Mouse (Mus musculus) hindbrain, embryonic 14.5 days (tissue): ENCODE measurements around the gene Map2k5. TPM values are rescaled to one million over a fixed set of nuclear protein-coding genes. Genes with fewer than 3 reads are reported as not detected.

Experiments
- ATAC-seq: fragments of 200-750 bp; cut with Nextera tagmentation; 2 replicates; pipeline ENCODE4 v1.8.0; 2017; ENCODE audit warnings: moderate number of reproducible peaks, mild to moderate bottlenecking, moderate TSS enrichment, moderate library complexity; ENCODE audit not compliant: low FRiP score
- DNase-seq: peaks from one replicate; pipeline ENCODE4 v3.0.0-alpha.2; 2015; ENCODE audit warnings: low spot score
- H3K27ac ChIP-seq: fragments of 300-500 bp; sonication (generic); 2 replicates; pipeline ENCODE4 v1.5.1; 2014; ENCODE audit warnings: mild to moderate bottlenecking, moderate library complexity
- H3K27me3 ChIP-seq: fragments of 300-500 bp; sonication (generic); 2 replicates; pipeline ENCODE4 v1.6.1; 2014; ENCODE audit warnings: mild to moderate bottlenecking, low read length, mixed read lengths; ENCODE audit not compliant: control insufficient read depth, insufficient read depth
- H3K36me3 ChIP-seq: fragments of 300-500 bp; sonication (generic); replicated peaks from 2 replicates; pipeline ENCODE4 v1.6.1; 2014; ENCODE audit not compliant: control insufficient read depth, insufficient read depth
- H3K4me1 ChIP-seq: fragments of 300-500 bp; sonication (generic); replicated peaks from 2 replicates; pipeline ENCODE4 v1.6.1; 2014; ENCODE audit warnings: antibody characterized with exemption, low read length, mixed read lengths; ENCODE audit not compliant: control insufficient read depth, insufficient read depth
- H3K4me2 ChIP-seq: fragments of 300-500 bp; sonication (generic); replicated peaks from 2 replicates; pipeline ENCODE4 v1.6.1; 2014; ENCODE audit warnings: mild to moderate bottlenecking, moderate library complexity
- H3K4me3 ChIP-seq: fragments of 300-500 bp; sonication (generic); replicated peaks from 2 replicates; pipeline ENCODE4 v1.5.1; 2014; ENCODE audit warnings: mild to moderate bottlenecking, low read length
- H3K9ac ChIP-seq: fragments of 300-500 bp; sonication (generic); 2 replicates; pipeline ENCODE4 v1.6.1; 2014
- H3K9me3 ChIP-seq: fragments of 300-500 bp; sonication (generic); 2 replicates; pipeline ENCODE4 v1.6.1; 2016; ENCODE audit warnings: low read length; ENCODE audit not compliant: control insufficient read depth
- WGBS: fragments of 180-500 bp; shearing (Covaris S2); extraction: QIAGEN DNeasy Blood & Tissue Kit; methylation state at CpG from one replicate; pipeline ENCODE4 v1.1.7; 2014; 5-methylcytosine and 5-hydroxymethylcytosine counted together
- polyA plus RNA-seq: library from polyadenylated mRNA; unstranded; fragments of >200 nt; fragmentation: Nextera tagmentation; extraction: Ambion mirVana; gene quantifications from 2 replicates; pipeline ENCODE4 v1.2.1, GENCODE M21; 2014

Map2k5 gene
- polyA plus RNA-seq, 1 experiment from 2014 or later, result 35.9 TPM

DNA sequence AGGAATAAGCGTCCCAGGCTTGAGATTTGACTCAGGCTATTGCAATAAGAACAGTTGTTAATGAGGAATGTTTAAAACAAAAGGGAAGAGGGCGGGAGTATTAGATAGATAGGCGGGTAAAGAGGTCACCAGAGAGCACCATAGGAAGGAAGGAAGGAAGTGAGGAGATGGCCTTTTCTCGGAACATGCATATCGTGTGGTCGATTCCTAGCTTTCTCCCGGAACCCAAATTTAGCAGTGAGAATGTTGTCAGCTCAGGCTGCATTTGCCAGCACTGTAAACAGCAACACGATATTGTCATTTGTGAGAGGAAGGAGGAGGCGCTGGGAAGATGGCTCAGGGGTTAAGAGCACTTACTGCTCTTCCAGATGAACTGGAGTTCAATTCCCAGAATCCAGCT is 253.2 kb downstream of the Map2k5 start:
- no peaks in the 10 kb centered on the region for H3K27me3 ChIP-seq
- no peaks in the 10 kb centered on the region for H3K36me3 ChIP-seq
- H3K4me2 ChIP-seq, result no peak overlapping the region
- ATAC-seq (no peak), DNase-seq (no peak)
- H3K9ac ChIP-seq, result no peak overlapping the region
- no peak overlapping the region for H3K4me3 ChIP-seq
- 54% methylated on average over 9 of the region's 9 CpGs for WGBS
- H3K9me3 ChIP-seq, result no peaks in the 10 kb centered on the region
- H3K4me1 ChIP-seq, result 0 out of 2 replicates have a peak, but pooled peaks cover 4% of the 10 kb centered on the region
- H3K27ac ChIP-seq, result no peak overlapping the region

DNA sequence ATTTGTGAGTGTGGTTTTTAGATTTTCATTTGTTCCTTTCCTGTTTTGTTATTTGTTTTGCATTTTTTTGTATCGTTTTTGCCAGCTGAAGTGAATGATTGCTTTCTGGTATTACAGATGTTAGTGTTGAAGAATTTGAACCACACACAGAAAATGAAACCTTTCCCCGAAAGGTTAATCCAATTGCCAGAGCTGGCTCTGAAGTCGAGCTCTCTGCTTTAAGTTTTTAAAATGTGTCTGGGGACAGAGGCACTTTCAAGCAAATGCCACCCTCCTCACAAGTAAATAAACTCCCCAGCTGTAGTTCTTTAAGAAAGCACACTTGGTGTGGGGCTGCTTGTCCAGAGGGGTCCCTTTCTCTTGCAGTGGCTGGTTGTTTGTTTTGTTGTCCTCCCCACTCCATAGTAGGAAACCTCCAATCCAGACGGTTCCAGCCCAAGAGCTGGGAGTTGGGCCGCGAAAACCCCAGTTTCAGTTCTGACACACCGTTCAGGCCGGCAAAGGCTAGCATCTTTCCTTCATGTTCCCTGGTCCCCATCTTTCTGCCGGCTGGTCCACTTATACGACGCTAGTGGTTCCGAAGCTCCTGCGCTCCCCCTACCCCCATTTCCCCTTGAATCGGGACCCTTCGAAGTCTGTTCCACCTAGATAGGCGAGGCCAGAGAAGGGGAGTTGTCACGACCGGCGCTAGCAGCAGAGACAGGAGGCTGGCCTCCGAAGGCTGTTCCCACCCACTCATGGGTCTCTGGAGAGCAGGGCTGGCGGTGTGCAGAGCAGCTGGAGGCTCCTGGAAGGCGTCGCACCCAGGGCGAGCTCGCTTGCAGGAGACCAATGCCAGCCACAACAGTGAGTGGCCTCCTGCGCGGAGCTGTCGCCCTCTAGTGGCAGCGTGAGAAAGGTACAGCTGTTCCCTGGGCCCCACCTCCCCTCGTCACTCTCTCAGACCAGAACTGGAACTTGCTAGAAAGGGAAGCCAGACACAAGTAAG is 254.0 kb downstream of the Map2k5 start:
- DNase-seq (peak; percentile 90), ATAC-seq (peak; percentile 94)
- Histone ChIP-seq H3K4me1 (0 out of 2 replicates have a peak, but pooled peaks cover 4% of the 10 kb centered on the region), H3K9me3 (no peaks in the 10 kb centered on the region), H3K36me3 (no peaks in the 10 kb centered on the region), H3K9ac (peak overlapping the region; percentile 59), H3K4me2 (peak overlapping the region; percentile 84), H3K27me3 (no peaks in the 10 kb centered on the region), H3K27ac (0 out of 2 replicates have a peak overlapping the region, but pooled peaks have one; percentile 14), H3K4me3 (peak overlapping the region; percentile 36)
- 7% methylated on average over 30 of the region's 30 CpGs for WGBS

DNA sequence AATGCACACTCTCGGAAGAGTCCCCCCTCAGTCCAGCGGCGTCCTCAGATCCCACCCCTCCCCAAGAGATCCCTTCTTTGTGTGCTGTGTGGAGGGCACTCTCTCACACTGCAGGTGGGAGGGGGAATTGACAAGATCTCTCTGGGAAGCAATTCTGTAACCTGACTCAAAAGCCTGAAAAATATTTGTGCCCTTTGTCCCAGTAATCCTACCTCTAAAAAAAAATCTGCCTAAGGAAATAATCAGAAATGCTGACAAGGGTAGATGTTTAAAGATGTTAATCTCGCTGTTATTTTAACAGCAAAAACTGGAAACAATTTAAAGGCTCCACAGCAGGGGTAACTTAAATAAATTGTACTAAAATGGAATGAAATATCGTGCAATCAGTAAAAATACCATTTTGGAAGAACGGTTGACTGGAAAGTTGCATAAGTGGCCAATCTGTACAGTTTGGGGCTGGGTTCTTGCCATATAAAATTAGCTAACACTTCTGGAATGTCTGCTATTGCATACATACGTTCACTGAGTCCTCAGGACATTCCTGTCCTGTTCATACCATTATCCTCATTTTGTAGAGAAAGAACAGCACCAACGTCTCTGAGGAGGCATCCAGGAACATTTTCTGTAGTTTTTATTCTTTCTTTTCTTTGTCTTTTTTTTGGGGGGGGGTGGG is 255.4 kb downstream of the Map2k5 start:
- Histone ChIP-seq H3K36me3 (no peaks in the 10 kb centered on the region), H3K27me3 (no peaks in the 10 kb centered on the region), H3K9me3 (no peaks in the 10 kb centered on the region), H3K9ac (no peak overlapping the region), H3K4me1 (0 out of 2 replicates have a peak, but pooled peaks cover 4% of the 10 kb centered on the region), H3K27ac (no peak overlapping the region), H3K4me3 (no peak overlapping the region), H3K4me2 (no peak overlapping the region)
- DNase-seq (no peak), ATAC-seq (no peak)
- WGBS, result 52% methylated on average over 8 of the region's 8 CpGs

DNA sequence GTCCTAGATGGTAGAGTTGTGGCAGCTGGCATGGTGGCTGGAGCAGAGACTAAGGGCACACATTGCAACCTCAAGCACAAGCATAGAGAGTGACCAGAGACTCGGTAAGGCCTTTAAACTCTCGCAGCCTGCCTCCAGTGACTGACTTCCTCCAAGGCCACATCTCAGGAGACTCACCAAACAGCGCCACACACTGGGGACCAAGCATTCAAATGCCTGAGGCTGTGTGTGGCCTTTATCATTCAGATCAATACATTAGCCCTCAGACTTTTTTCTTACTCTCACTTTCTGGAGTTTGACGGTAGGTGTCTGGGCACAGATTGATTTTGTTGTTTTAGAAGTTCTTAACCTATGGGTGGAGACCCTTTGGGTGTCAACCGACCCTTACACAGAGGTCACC is 259.3 kb downstream of the Map2k5 start:
- no peak for ATAC-seq

More for the DNA sequence above, 259.3 kb downstream of the Map2k5 start:
- Histone ChIP-seq H3K27ac (no peak overlapping the region), H3K9me3 (no peaks in the 10 kb centered on the region), H3K4me2 (no peak overlapping the region), H3K4me1 (no peaks in the 10 kb centered on the region), H3K27me3 (no peaks in the 10 kb centered on the region), H3K36me3 (no peaks in the 10 kb centered on the region), H3K9ac (no peak overlapping the region), H3K4me3 (no peak overlapping the region)
- no peak for DNase-seq
- 63% methylated on average over 5 of the region's 5 CpGs for WGBS

Other genes with a start within 250 kb of the Map2k5 start
- 19.5 and 21.5 TPM in 2 replicates for gene Skor1, start 228.9 kb downstream of the Map2k5 start, polyA plus RNA-seq
- 74.3 and 78.7 TPM in 2 replicates for gene 2300009A05Rik, start 21.3 kb upstream of the Map2k5 start, polyA plus RNA-seq
- 0.21 and 0.37 TPM in 2 replicates for gene Iqch, start 224.6 kb upstream of the Map2k5 start, polyA plus RNA-seq
- 59.2 and 66.6 TPM in 2 replicates for gene Aagab, start 224.8 kb upstream of the Map2k5 start, polyA plus RNA-seq